21 mouse cellular contexts compared by ENCODE assay signal in genomic region chr1:119367546-119367945, GRCm38 (mm10). TPM values are rescaled to one million over a fixed set of nuclear protein-coding genes. Genes with fewer than 3 reads are reported as not detected.
"Had no signal": no experiment of that assay in that cellular context is flagged by ENCODE, and none has a peak within 500 bp of the region (broad histone marks: within the 10 kb centered on the region; RNA-seq: fewer than 3 reads in every experiment).

No protein-coding gene starts in this region.

- H3K9me3 ChIP-seq: liver, embryonic 13.5 days; midbrain, embryonic 15.5 days had no signal

- H3K4me1 ChIP-seq: liver, embryonic 13.5 days; midbrain, embryonic 12.5 days; midbrain, embryonic 15.5 days had no signal

- H3K27me3 ChIP-seq: liver, embryonic 13.5 days; midbrain, embryonic 12.5 days; midbrain, embryonic 15.5 days had no signal

- H3K9ac ChIP-seq: liver, embryonic 13.5 days; midbrain, embryonic 12.5 days; midbrain, embryonic 15.5 days had no signal

- ATAC-seq: midbrain, embryonic 15.5 days had no signal

- H3K4me3 ChIP-seq: left cerebral cortex, adult 2 months; liver, embryonic 13.5 days; midbrain, embryonic 12.5 days; midbrain, embryonic 15.5 days had no signal

- DNase-seq: kidney, adult 18-20 months; kidney, adult 9 months; kidney, postnatal 36 days; layer of hippocampus, postnatal 36 days; liver, embryonic 13.5 days; lung, adult 2 months; lung, postnatal 14 days; lung, postnatal 4 days; right cerebral cortex, adult 18-20 months; right cerebral cortex, postnatal 14 days; right cerebral cortex, postnatal 4 days; thymus, adult 2 months; thymus, postnatal 14 days; thymus, postnatal 4 days had no signal

- H3K27ac ChIP-seq: kidney, postnatal 0 days; left cerebral cortex, adult 2 months; liver, embryonic 13.5 days; midbrain, embryonic 12.5 days; midbrain, embryonic 15.5 days; stomach, postnatal 0 days had no signal

- H3K36me3 ChIP-seq: liver, embryonic 13.5 days; midbrain, embryonic 12.5 days; midbrain, embryonic 15.5 days had no signal

- H3K4me2 ChIP-seq: liver, embryonic 13.5 days; midbrain, embryonic 12.5 days; midbrain, embryonic 15.5 days had no signal

RNA-seq across cellular contexts. Expression of gene Inhbb, which starts 54.5 kb away (rescaled TPM):
- total RNA-seq: megakaryocyte progenitor cell, adult 5-6 weeks; megakaryocyte-erythroid progenitor cell, adult 5-6 weeks had no signal
